Comparison of ENCODE assay signal across 9 mouse cellular contexts in the genomic region with DNA sequence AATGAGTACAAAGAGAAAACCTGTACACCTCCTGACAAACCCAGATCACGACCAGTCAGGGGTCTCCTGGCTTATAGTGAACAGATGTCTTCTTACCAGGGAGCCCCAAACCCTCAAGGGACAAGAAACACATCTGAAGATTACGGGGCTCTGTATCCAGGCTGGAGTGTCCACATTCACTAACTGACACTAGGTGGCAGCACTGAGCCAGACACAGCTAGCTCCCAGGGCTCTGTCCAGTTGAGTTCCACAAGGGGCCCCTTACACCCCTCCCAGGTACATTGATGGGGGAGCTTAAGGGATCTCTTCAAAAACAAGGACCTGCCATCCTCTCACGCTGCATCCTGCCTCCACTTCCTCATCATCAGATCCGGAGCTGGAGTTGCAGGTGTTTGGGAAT. TPM values are rescaled to one million over a fixed set of nuclear protein-coding genes. Genes with fewer than 3 reads are reported as not detected.
DNase-seq lines count a peak whose midpoint lies in the region; ATAC-seq and TF ChIP-seq lines count a peak whose summit lies in the region.
"Had no signal": no experiment of that assay in that cellular context is flagged by ENCODE, and none has a peak within 500 bp of the region (broad histone marks: within the 10 kb centered on the region; RNA-seq: fewer than 3 reads in every experiment).

No protein-coding gene starts in this region.

- intact Hi-C loops in left cerebral cortex, adult 2 months (cut with DNase I) = loop anchor here (2.0 to 5.0 kb wide), 4 partner anchors 78 to 252 kb away; partner anchors contain the start of gene Pdgfb

- H3K4me3 ChIP-seq in bone marrow macrophage, adult 2 months (ENCODE audit: insufficient read depth, low read length) = no peak overlapping the region
- 0 out of 2 replicates have a peak overlapping the region, but pooled peaks have one; percentile 11 for H3K4me3 ChIP-seq in hindbrain, embryonic 10.5 days
- H3K4me3 ChIP-seq in left cerebral cortex, adult 2 months = no peak overlapping the region
- no peak overlapping the region for H3K4me3 ChIP-seq in midbrain, embryonic 11.5 days (ENCODE audit: low read depth, low read length)

- TF ChIP-seq CTCF in bone marrow macrophage, adult 2 months (IDR thresholded peaks at IDR 0.05; ENCODE audit: low read depth, low read length) = peak; percentile 66
- peak; percentile 97 for TF ChIP-seq CTCF in left cerebral cortex, adult 2 months (IDR thresholded peaks at IDR 0.05)

- peaks cover 3% of the 10 kb centered on the region; the same call in 1 of the 2 replicates for H3K4me1 ChIP-seq in bone marrow macrophage, adult 2 months (ENCODE audit: control insufficient read depth, insufficient read depth, low read length)
- peaks cover 78% of the 10 kb centered on the region for H3K4me1 ChIP-seq in hindbrain, embryonic 10.5 days (replicated peaks)
- H3K4me1 ChIP-seq in midbrain, embryonic 11.5 days (ENCODE audit: control insufficient read depth, insufficient read depth, low read length) = peaks cover 38% of the 10 kb centered on the region

- peaks cover 42% of the 10 kb centered on the region for H3K36me3 ChIP-seq in hindbrain, embryonic 10.5 days
- peaks cover 6% of the 10 kb centered on the region for H3K36me3 ChIP-seq in midbrain, embryonic 11.5 days (ENCODE audit: control insufficient read depth, insufficient read depth, low read length)

- 14% methylated on average over 4 of the region's 4 CpGs for WGBS in hindbrain, embryonic 10.5 days
- WGBS in midbrain, embryonic 11.5 days = 15% methylated on average over 4 of the region's 4 CpGs

- no peaks in the 10 kb centered on the region for H3K9me3 ChIP-seq in hindbrain, embryonic 10.5 days
- H3K9me3 ChIP-seq in midbrain, embryonic 11.5 days (ENCODE audit: control insufficient read depth, low read length) = no peaks in the 10 kb centered on the region

- no peak for TF ChIP-seq POLR2A in bone marrow macrophage, adult 2 months (IDR thresholded peaks at IDR 0.05; ENCODE audit: borderline replicate concordance, low read depth, low read length)

- no peaks in the 10 kb centered on the region for H3K27me3 ChIP-seq in hindbrain, embryonic 10.5 days (ENCODE audit: insufficient read depth, poor library complexity, severe bottlenecking)
- H3K27me3 ChIP-seq in midbrain, embryonic 11.5 days (ENCODE audit: control insufficient read depth, insufficient read depth, low read length) = no peaks in the 10 kb centered on the region

- ATAC-seq in cerebellum, adult (ENCODE audit: insufficient number of reproducible peaks, low FRiP score, low TSS enrichment) = no peak
- peak; percentile 61 for ATAC-seq in erythroid progenitor cell, adult 5-6 weeks (replicated peaks; ENCODE audit: low FRiP score, poor library complexity, severe bottlenecking)
- ATAC-seq in midbrain, embryonic 11.5 days (ENCODE audit: low FRiP score) = no peak

- no peak overlapping the region for H3K4me2 ChIP-seq in midbrain, embryonic 11.5 days

- H3K9ac ChIP-seq in midbrain, embryonic 11.5 days (ENCODE audit: low read length) = no peak overlapping the region

- DNase-seq in cerebellum, adult 11 months = peak; percentile 79
- peak; percentile 77 for DNase-seq in hindbrain, embryonic 10.5 days (ENCODE audit: low spot score)
- DNase-seq in left cerebral cortex, adult 2 months (ENCODE audit: extremely low spot score in 1 of 2, low spot score in 2 of 2) = peak; percentile 76 to 78
- DNase-seq in midbrain, embryonic 11.5 days (ENCODE audit: low spot score, missing footprints) = peak; percentile 98
- peak; percentile 63 for DNase-seq in spleen, adult 12 weeks (ENCODE audit: low spot score)

- no peak overlapping the region for H3K27ac ChIP-seq in bone marrow macrophage, adult 2 months (ENCODE audit: insufficient read depth, low read depth, low read length)
- H3K27ac ChIP-seq in hindbrain, embryonic 10.5 days = no peak overlapping the region
- no peak overlapping the region for H3K27ac ChIP-seq in left cerebral cortex, adult 2 months
- no peak overlapping the region for H3K27ac ChIP-seq in midbrain, embryonic 11.5 days (ENCODE audit: low read depth, low read length)

RNA-seq across cellular contexts. Expression of gene Npcd, which starts 3.6 kb away (rescaled TPM):
- polyA plus RNA-seq in bone marrow macrophage, adult 2 months (2012; ENCODE audit: insufficient read depth, insufficient read length, missing spikeins) = not detected in 2 replicates
- not detected in 2 replicates for total RNA-seq in erythroid progenitor cell, adult 5-6 weeks (2015; ENCODE audit: low replicate concordance)
- total RNA-seq in erythroid progenitor cell, adult 5-6 weeks (2017; ENCODE audit: low replicate concordance) = not detected in 2 replicates
- polyA plus RNA-seq in hindbrain, embryonic 10.5 days (2016; fragmentation: Nextera tagmentation; extraction: Ambion mirVana) = 0.14 and 0.17 TPM in 2 replicates
- total RNA-seq in left cerebral cortex, adult 2 months (2021) = 10 to 100 TPM in 1 of 2 experiments, 1 to 10 TPM in 1; 9.7 to 19.7 TPM
- 0.86 TPM in 1 of 2 replicates, not detected in the other for polyA plus RNA-seq in midbrain, embryonic 11.5 days (2014; fragmentation: Nextera tagmentation; extraction: Ambion mirVana)
- polyA plus RNA-seq: liver, embryonic 16.5 days had no signal

RNA-seq across cellular contexts. Expression of gene Cbx6, which starts 4.1 kb away (rescaled TPM):
- 7.4 and 7.9 TPM in 2 replicates for polyA plus RNA-seq in bone marrow macrophage, adult 2 months (2012; ENCODE audit: insufficient read depth, insufficient read length, missing spikeins)
- total RNA-seq in erythroid progenitor cell, adult 5-6 weeks (2015; ENCODE audit: low replicate concordance) = 13.8 and 20.2 TPM in 2 replicates
- total RNA-seq in erythroid progenitor cell, adult 5-6 weeks (2017; ENCODE audit: low replicate concordance) = 21.8 and 38.9 TPM in 2 replicates
- 20.7 and 26.1 TPM in 2 replicates for polyA plus RNA-seq in hindbrain, embryonic 10.5 days (2016; fragmentation: Nextera tagmentation; extraction: Ambion mirVana)
- 100 to 1,000 TPM; 370 to 387 TPM for total RNA-seq in left cerebral cortex, adult 2 months (2021)
- 17.1 and 18.8 TPM in 2 replicates for polyA plus RNA-seq in midbrain, embryonic 11.5 days (2014; fragmentation: Nextera tagmentation; extraction: Ambion mirVana)

RNA-seq across cellular contexts. Expression of gene Nptxr, which starts 25.8 kb away (rescaled TPM):
- 3.1 and 4.5 TPM in 2 replicates for polyA plus RNA-seq in bone marrow macrophage, adult 2 months (2012; ENCODE audit: insufficient read depth, insufficient read length, missing spikeins)
- not detected in 2 replicates for total RNA-seq in erythroid progenitor cell, adult 5-6 weeks (2015; ENCODE audit: low replicate concordance)
- total RNA-seq in erythroid progenitor cell, adult 5-6 weeks (2017; ENCODE audit: low replicate concordance) = 0.53 TPM in 1 of 2 replicates, not detected in the other
- polyA plus RNA-seq in hindbrain, embryonic 10.5 days (2016; fragmentation: Nextera tagmentation; extraction: Ambion mirVana) = 2.2 and 4.6 TPM in 2 replicates
- total RNA-seq in left cerebral cortex, adult 2 months (2021) = 100 to 1,000 TPM; 800 to 813 TPM
- polyA plus RNA-seq in midbrain, embryonic 11.5 days (2014; fragmentation: Nextera tagmentation; extraction: Ambion mirVana) = 1.3 and 2.1 TPM in 2 replicates

RNA-seq across cellular contexts. Expression of gene Dnal4, which starts 52.7 kb away (rescaled TPM):
- polyA plus RNA-seq in bone marrow macrophage, adult 2 months (2012; ENCODE audit: insufficient read depth, insufficient read length, missing spikeins) = 23.9 and 26.0 TPM in 2 replicates
- 1.8 TPM in 1 of 2 replicates, not detected in the other for total RNA-seq in erythroid progenitor cell, adult 5-6 weeks (2015; ENCODE audit: low replicate concordance)
- total RNA-seq in erythroid progenitor cell, adult 5-6 weeks (2017; ENCODE audit: low replicate concordance) = 0.30 and 1.7 TPM in 2 replicates
- 68.0 and 83.0 TPM in 2 replicates for polyA plus RNA-seq in hindbrain, embryonic 10.5 days (2016; fragmentation: Nextera tagmentation; extraction: Ambion mirVana)
- 10 to 100 TPM; 53.2 to 54.1 TPM for total RNA-seq in left cerebral cortex, adult 2 months (2021)
- 62.9 and 72.1 TPM in 2 replicates for polyA plus RNA-seq in midbrain, embryonic 11.5 days (2014; fragmentation: Nextera tagmentation; extraction: Ambion mirVana)
